Mouse (Mus musculus): Measurements from ENCODE around the gene Zc2hc1b. TPM values are rescaled to one million over a fixed set of nuclear protein-coding genes. Genes with fewer than 3 reads are reported as not detected.
"Not testable (repeated sequence)": the region's sequence is repeated elsewhere in the genome, so short reads cannot be mapped to it uniquely, and the experiment has no call there.

Zc2hc1b gene
- polyA plus RNA-seq, 1 experiment from 2014 or later = not detected

DNA sequence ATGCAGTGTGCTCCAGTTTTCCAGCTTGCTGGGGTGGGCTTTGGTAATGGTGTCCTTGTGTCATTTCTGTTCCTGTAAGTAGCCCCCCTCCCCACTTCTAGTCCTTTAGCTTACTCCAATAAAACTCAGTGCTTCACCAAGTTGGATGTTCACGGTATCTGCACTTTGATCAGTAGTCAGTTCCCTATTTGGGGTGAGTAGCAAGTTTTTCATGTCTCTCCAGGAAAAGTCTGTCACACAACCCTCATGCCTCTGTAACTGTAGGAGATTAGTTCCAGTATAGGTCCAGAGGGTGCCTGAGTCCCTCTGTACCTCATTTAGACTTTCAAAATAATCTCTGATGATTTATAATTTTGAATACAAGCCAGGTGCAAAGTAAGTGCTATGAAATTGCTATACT, 21.4 kb upstream of the Zc2hc1b start:
- WGBS = 84% methylated on average over 1 of the region's 1 CpGs
- no peaks in the 10 kb centered on the region for H3K27me3 ChIP-seq (ENCODE audit: low read depth, poor library complexity, severe bottlenecking)
- no peaks in the 10 kb centered on the region for H3K9me3 ChIP-seq (replicated peaks)
- DNase-seq (ENCODE audit: low spot score) = no peak
- no peaks in the 10 kb centered on the region for H3K4me1 ChIP-seq
- no peak overlapping the region for H3K4me3 ChIP-seq
- no peak overlapping the region for H3K27ac ChIP-seq (replicated peaks)
- H3K36me3 ChIP-seq = no peaks in the 10 kb centered on the region

DNA sequence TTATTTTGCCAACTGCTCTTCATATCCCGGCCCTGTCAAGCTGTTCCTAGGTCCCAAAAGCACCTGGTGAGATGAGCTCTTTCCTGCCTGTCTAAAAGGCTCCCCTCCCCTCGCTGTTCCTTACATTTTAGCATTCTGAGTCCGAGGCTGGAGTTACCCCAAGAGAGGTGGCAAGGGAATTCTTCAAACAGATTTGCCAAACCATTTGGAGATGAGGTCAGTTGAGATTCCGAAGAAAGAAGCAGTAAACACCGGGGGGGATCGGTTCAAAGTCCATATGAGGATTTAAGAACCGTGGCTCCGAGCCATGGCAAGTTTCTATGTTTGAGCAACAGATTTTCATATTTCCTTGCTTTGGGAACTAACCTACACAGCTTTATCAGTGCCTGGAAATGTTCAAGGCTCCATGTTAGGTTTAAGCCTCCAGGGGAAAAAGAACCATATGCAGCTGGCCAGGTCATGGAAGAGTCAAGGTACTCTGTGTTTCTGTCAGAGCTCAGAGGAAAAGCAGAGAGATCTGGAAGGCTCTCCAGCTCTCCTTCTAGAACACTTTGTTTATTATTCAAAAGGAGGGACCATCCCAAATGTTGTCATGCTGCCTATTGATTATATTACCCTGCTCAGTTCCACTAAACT, 19.2 kb upstream of the Zc2hc1b start:
- H3K4me3 ChIP-seq = no peak overlapping the region
- WGBS = 84% methylated on average over 8 of the region's 8 CpGs
- no peak overlapping the region for H3K27ac ChIP-seq (replicated peaks)
- no peaks in the 10 kb centered on the region for H3K36me3 ChIP-seq
- peaks cover 6% of the 10 kb centered on the region for H3K4me1 ChIP-seq
- H3K9me3 ChIP-seq (replicated peaks) = no peaks in the 10 kb centered on the region
- DNase-seq (ENCODE audit: low spot score) = no peak
- no peaks in the 10 kb centered on the region for H3K27me3 ChIP-seq (ENCODE audit: low read depth, poor library complexity, severe bottlenecking)

- Histone ChIP-seq H3K36me3 (peaks cover 30% of the 10 kb centered on the region), H3K4me3 (peak overlapping the region; percentile 92)
- H3K27me3 ChIP-seq (ENCODE audit: low read depth, poor library complexity, severe bottlenecking); H3K27ac ChIP-seq (replicated peaks); DNase-seq (ENCODE audit: low spot score); H3K9me3 ChIP-seq (replicated peaks); H3K4me1 ChIP-seq: not testable (repeated sequence)
- 84% methylated on average over 7 of the region's 7 CpGs for WGBS
Measured at GRCm38 (mm10) chr10:13193496-13193895, 15.7 kb upstream of the Zc2hc1b start.

DNA sequence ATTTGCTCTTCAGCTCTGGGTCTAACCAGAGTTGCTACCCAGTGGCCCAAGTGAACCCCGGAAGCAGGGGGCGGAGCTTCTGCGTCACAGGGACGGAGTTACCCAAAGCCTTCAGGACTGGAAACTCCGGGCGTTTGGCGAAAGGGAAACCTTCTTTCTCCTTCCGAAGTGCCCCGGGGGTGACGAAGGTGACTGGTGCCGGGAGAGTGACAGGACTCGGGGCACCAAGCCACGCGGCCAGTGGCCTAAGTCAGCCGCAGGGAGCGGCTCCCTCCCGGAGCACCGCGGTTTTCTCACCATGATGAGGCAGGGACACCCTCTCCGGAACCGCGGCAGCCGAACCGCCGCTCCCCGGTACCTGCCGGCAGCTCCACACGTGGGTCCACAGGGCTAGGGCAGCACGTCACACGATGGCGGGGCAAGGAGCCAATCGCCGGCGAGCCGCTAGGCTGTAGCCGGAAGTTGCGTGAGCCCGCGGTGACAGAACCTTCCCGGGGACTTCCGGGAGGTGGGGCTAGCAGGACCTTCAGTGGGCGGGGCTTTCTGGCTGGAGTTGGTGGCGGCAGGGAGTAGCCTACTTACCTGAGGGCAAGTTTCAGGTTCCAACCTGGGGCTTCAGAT, 15.0 kb upstream of the Zc2hc1b start, which contains the start of gene Ltv1:
TSS of gene Ltv1 (minus strand) at position 438 of the 621 bp plus-strand sequence.
- H3K36me3 ChIP-seq = peaks cover 36% of the 10 kb centered on the region
- H3K9me3 ChIP-seq (replicated peaks) = no peaks in the 10 kb centered on the region
- H3K4me1 ChIP-seq = peaks cover 8% of the 10 kb centered on the region
- peak; percentile 93 for DNase-seq (ENCODE audit: low spot score)
- H3K4me3 ChIP-seq = peak within 1 kb of the TSS; percentile 92
- under 1% methylated on average over 43 of the region's 43 CpGs for WGBS
- no peaks in the 10 kb centered on the region for H3K27me3 ChIP-seq (ENCODE audit: low read depth, poor library complexity, severe bottlenecking)
- peak within 1 kb of the TSS; percentile 93 for H3K27ac ChIP-seq (replicated peaks)

GRCm38 (mm10) chr10:13189881-13190280, 12.1 kb upstream of the Zc2hc1b start:
- Histone ChIP-seq H3K27ac (replicated peaks) (no peak overlapping the region), H3K9me3 (replicated peaks) (no peaks in the 10 kb centered on the region), H3K4me3 (no peak overlapping the region), H3K4me1 (peaks cover 8% of the 10 kb centered on the region), H3K27me3 (ENCODE audit: low read depth, poor library complexity, severe bottlenecking) (no peaks in the 10 kb centered on the region), H3K36me3 (peaks cover 64% of the 10 kb centered on the region)
- no peak for DNase-seq (ENCODE audit: low spot score)
- 90% methylated on average over 5 of the region's 5 CpGs for WGBS

DNA sequence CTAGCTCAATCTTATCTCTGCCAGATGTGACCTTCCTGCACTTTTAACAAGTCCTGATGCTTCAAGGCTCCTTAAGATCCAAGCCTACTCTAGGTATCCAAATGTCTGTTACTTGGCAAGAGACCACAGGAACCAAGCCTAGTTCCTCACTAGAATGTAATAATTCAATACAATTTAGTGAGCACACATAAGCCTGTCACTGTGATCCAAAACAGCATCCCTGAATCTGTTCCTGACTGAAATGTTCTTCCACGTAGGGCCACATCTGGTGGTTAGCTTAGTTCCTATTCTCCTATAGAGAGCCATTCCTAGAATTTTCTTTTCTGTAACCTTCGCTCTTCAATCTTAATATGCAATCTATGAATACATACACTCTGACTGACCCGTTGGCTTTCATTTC, 8.9 kb upstream of the Zc2hc1b start:
- H3K4me3 ChIP-seq = no peak overlapping the region
- H3K27me3 ChIP-seq (ENCODE audit: low read depth, poor library complexity, severe bottlenecking) = no peaks in the 10 kb centered on the region
- no peaks in the 10 kb centered on the region for H3K9me3 ChIP-seq (replicated peaks)
- H3K36me3 ChIP-seq = peaks cover 94% of the 10 kb centered on the region
- 95% methylated on average over 3 of the region's 3 CpGs for whole genome bisulfite sequencing
- H3K4me1 ChIP-seq = peaks cover under 1% of the 10 kb centered on the region; the same call in 1 of the 2 replicates
- H3K27ac ChIP-seq (replicated peaks) = no peak overlapping the region
- no peak for DNase-seq (ENCODE audit: low spot score)

DNA sequence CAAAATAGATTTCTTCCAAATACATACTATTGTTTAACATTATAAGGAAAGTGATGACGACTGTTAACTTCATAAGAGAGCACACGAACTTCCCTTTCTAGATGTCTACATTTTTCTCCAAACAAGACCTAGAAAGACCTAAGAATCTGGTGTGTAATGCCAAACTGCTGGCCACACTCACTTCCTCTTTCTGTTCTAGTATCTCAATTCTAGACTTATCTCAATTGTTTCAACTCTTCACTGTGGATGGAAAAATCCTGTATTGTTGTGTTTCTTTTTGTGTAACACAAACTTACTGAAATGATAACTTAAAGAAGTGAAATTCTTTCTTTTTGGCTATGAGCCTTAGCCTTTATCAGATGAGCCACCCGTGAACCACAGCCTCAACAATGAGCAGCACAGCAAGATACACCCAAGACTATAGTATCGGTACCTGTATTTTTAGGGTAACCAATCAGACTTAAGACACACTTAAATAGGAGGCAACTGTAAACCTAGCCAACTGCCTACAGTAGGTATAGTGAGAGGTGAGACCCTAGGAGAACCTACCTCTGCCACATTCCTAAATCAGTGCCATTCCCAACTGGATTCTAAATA, 6.4 kb upstream of the Zc2hc1b start:
- WGBS = 92% methylated on average over 4 of the region's 4 CpGs
- peaks cover 96% of the 10 kb centered on the region for H3K36me3 ChIP-seq

GRCm38 (mm10) chr10:13180211-13180610, 2.4 kb upstream of the Zc2hc1b start:
- peaks cover 96% of the 10 kb centered on the region for H3K36me3 ChIP-seq
- DNase-seq (ENCODE audit: low spot score) = no peak
- no peaks in the 10 kb centered on the region for H3K4me1 ChIP-seq
- no peak overlapping the region for H3K4me3 ChIP-seq
- no peaks in the 10 kb centered on the region for H3K9me3 ChIP-seq (replicated peaks)
- no peaks in the 10 kb centered on the region for H3K27me3 ChIP-seq (ENCODE audit: low read depth, poor library complexity, severe bottlenecking)
- 94% methylated on average over 7 of the region's 7 CpGs for WGBS
- H3K27ac ChIP-seq (replicated peaks) = no peak overlapping the region

More for the DNA sequence above, 6.4 kb upstream of the Zc2hc1b start:
- Histone ChIP-seq H3K9me3 (replicated peaks) (no peaks in the 10 kb centered on the region), H3K27ac (replicated peaks) (no peak overlapping the region), H3K4me3 (no peak overlapping the region), H3K4me1 (no peaks in the 10 kb centered on the region), H3K27me3 (ENCODE audit: low read depth, poor library complexity, severe bottlenecking) (no peaks in the 10 kb centered on the region)
- no peak for DNase-seq (ENCODE audit: low spot score)

- no peak overlapping the region for H3K4me3 ChIP-seq
- no peaks in the 10 kb centered on the region for H3K9me3 ChIP-seq (replicated peaks)
- H3K36me3 ChIP-seq = peaks cover 54% of the 10 kb centered on the region
- H3K27ac ChIP-seq (replicated peaks) = no peak overlapping the region
- no peak for DNase-seq (ENCODE audit: low spot score)
- no peaks in the 10 kb centered on the region for H3K27me3 ChIP-seq (ENCODE audit: low read depth, poor library complexity, severe bottlenecking)
- 94% methylated on average over 7 of the region's 7 CpGs for WGBS
- H3K4me1 ChIP-seq = peaks cover 8% of the 10 kb centered on the region
Measured at GRCm38 (mm10) chr10:13175866-13176265, 2.0 kb downstream of the Zc2hc1b start.

DNA sequence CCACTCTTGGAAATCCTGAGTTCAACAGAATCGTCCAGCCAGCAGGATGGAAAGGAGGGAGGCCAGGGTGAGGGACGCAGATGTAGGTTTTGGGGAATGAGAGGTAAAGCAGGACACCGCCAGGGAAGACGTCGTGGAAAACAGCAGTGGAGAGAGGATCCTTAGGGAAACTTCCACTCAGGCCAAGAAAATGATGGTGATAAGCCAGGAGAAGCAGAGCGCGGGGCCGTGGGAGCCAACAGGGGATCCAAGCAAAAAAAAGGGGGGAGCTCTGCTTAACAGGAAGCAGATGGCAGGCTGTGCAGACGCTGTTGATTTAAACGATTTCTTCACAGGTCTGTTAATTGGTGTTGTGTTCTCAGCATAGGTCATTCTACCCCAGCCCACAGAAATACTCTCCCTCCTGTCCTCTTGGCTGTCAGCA, 5.0 kb downstream of the Zc2hc1b start:
- peaks cover 17% of the 10 kb centered on the region for H3K4me1 ChIP-seq
- H3K27ac ChIP-seq (replicated peaks) = peak overlapping the region; percentile 49; the same call in 1 of the 2 replicates
- H3K9me3 ChIP-seq (replicated peaks) = no peaks in the 10 kb centered on the region
- no peak overlapping the region for H3K4me3 ChIP-seq
- 64% methylated on average over 10 of the region's 10 CpGs for WGBS
- no peak for DNase-seq (ENCODE audit: low spot score)
- H3K36me3 ChIP-seq = peaks cover 23% of the 10 kb centered on the region
- no peaks in the 10 kb centered on the region for H3K27me3 ChIP-seq (ENCODE audit: low read depth, poor library complexity, severe bottlenecking)

GRCm38 (mm10) chr10:13171461-13171860, 6.4 kb downstream of the Zc2hc1b start:
- Histone ChIP-seq H3K36me3 (peaks cover 10% of the 10 kb centered on the region), H3K4me1 (peaks cover 17% of the 10 kb centered on the region), H3K9me3 (replicated peaks) (no peaks in the 10 kb centered on the region), H3K27ac (replicated peaks) (no peak overlapping the region), H3K27me3 (ENCODE audit: low read depth, poor library complexity, severe bottlenecking) (no peaks in the 10 kb centered on the region), H3K4me3 (no peak overlapping the region)
- WGBS = 74% methylated on average over 2 of the region's 2 CpGs
- no peak for DNase-seq (ENCODE audit: low spot score)

DNA sequence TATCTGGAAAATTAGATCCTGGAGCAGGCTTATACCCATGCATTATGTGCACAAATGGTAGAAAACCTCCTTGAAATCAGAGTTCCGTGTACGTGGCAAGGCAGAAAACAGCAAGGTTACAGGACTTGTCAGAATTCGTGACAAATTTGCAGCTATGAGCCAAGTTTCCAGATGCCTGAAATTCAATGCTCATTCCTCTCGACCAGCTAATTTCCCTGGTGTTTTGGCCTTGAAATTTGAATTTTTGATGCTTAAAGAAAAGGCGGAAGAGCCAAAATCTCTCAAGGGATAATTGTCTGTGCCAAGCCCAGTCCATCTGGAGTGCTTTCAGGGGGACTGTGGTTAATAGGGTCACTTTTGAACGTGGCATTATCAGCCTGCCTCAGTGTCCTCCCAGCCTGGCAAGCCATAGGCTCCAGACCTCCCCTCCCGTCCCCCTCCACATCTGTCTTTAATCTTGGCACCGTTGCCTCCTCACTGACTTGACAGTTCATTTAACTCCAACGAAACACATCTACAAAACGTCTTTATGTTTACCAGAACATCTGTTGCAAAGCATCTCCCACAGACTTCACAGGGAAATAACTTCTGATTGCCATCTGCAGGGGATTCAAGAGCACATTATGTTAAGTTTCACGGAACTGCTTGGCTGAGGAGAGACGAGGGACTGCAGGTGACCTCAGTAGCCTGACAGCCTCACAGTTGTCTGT, 6.9 kb downstream of the Zc2hc1b start:
- H3K27ac ChIP-seq (replicated peaks) = 0 out of 2 replicates have a peak overlapping the region, but pooled peaks have one; percentile 17
- DNase-seq (ENCODE audit: low spot score) = no peak
- H3K9me3 ChIP-seq (replicated peaks) = no peaks in the 10 kb centered on the region
- peaks cover 17% of the 10 kb centered on the region for H3K4me1 ChIP-seq
- no peak overlapping the region for H3K4me3 ChIP-seq
- H3K36me3 ChIP-seq = peaks cover 6% of the 10 kb centered on the region
- WGBS = 74% methylated on average over 12 of the region's 12 CpGs
- no peaks in the 10 kb centered on the region for H3K27me3 ChIP-seq (ENCODE audit: low read depth, poor library complexity, severe bottlenecking)
